Mouse (Mus musculus) embryonic facial prominence, embryonic 15.5 days (tissue): ENCODE measurements around the gene Rps13. TPM values are rescaled to one million over a fixed set of nuclear protein-coding genes. Genes with fewer than 3 reads are reported as not detected.
A peak's percentile ranks its signal among the peaks of the same experiment; 100 is the strongest.

Experiments used
- ATAC-seq: fragments of 200-750 bp; cut with Nextera tagmentation; 2 replicates; pipeline ENCODE4 v1.8.0; 2017; ENCODE audit warnings: low read depth, moderate TSS enrichment; ENCODE audit not compliant: insufficient number of reproducible peaks, low FRiP score, low TSS enrichment
- H3K27ac ChIP-seq: fragments of 300-500 bp; sonication (generic); replicated peaks from 2 replicates; pipeline ENCODE4 v1.5.1; 2015; ENCODE audit warnings: mild to moderate bottlenecking, inconsistent platforms
- H3K27me3 ChIP-seq: fragments of 300-500 bp; sonication (generic); 2 replicates; pipeline ENCODE4 v1.6.1; 2015; ENCODE audit warnings: inconsistent platforms
- H3K36me3 ChIP-seq: fragments of 300-500 bp; sonication (generic); 2 replicates; pipeline ENCODE4 v1.6.1; 2015; ENCODE audit warnings: mild to moderate bottlenecking, inconsistent platforms
- H3K4me1 ChIP-seq: fragments of 300-500 bp; sonication (generic); 2 replicates; pipeline ENCODE4 v1.6.1; 2015; ENCODE audit warnings: inconsistent platforms
- H3K4me2 ChIP-seq: fragments of 300-500 bp; sonication (generic); replicated peaks from 2 replicates; pipeline ENCODE4 v1.6.1; 2015; ENCODE audit warnings: mild to moderate bottlenecking, inconsistent platforms
- H3K4me3 ChIP-seq: fragments of 300-500 bp; sonication (generic); replicated peaks from 2 replicates; pipeline ENCODE4 v1.5.1; 2015; ENCODE audit warnings: mild to moderate bottlenecking, inconsistent platforms
- H3K9ac ChIP-seq: fragments of 300-500 bp; sonication (generic); 2 replicates; pipeline ENCODE4 v1.6.1; 2015; ENCODE audit warnings: inconsistent platforms
- H3K9me3 ChIP-seq: fragments of 300-500 bp; sonication (generic); replicated peaks from 2 replicates; pipeline ENCODE4 v1.6.1; 2016; ENCODE audit warnings: inconsistent platforms
- WGBS: fragments of 180-500 bp; shearing (Covaris S2); methylation state at CpG from one replicate; pipeline ENCODE4 v1.1.7; 2015; 5-methylcytosine and 5-hydroxymethylcytosine counted together
- polyA plus RNA-seq: library from polyadenylated mRNA; unstranded; fragments of >200 nt; fragmentation: Nextera tagmentation; extraction: Ambion mirVana; gene quantifications from 2 replicates; pipeline ENCODE4 v1.2.1, GENCODE M21; 2015

Rps13 gene
- polyA plus RNA-seq, 1 experiment from 2014 or later, result 834 TPM

GRCm38 (mm10) chr7:116309456-116309855 lies 24.5 kb downstream of the Rps13 start:
- H3K9ac ChIP-seq, result no peak overlapping the region
- no peaks in the 10 kb centered on the region for H3K9me3 ChIP-seq
- H3K27me3 ChIP-seq, result peaks cover 18% of the 10 kb centered on the region
- H3K4me2 ChIP-seq, result 0 out of 2 replicates have a peak overlapping the region, but pooled peaks have one; percentile 19
- 16% methylated on average over 9 of the region's 9 CpGs for WGBS
- H3K36me3 ChIP-seq, result no peaks in the 10 kb centered on the region
- H3K4me1 ChIP-seq, result peaks cover 31% of the 10 kb centered on the region
- ATAC-seq, result no peak
- 0 out of 2 replicates have a peak overlapping the region, but pooled peaks have one; percentile 11 for H3K4me3 ChIP-seq
- no peak overlapping the region for H3K27ac ChIP-seq

- Histone ChIP-seq H3K9me3 (no peaks in the 10 kb centered on the region), H3K4me3 (peak overlapping the region; percentile 66), H3K4me2 (peak overlapping the region; percentile 100), H3K27me3 (peaks cover 18% of the 10 kb centered on the region), H3K9ac (no peak overlapping the region), H3K27ac (peak overlapping the region; percentile 65), H3K36me3 (no peaks in the 10 kb centered on the region), H3K4me1 (peaks cover 31% of the 10 kb centered on the region)
- 0 out of 2 replicates have a peak, but pooled peaks have one; percentile 20 for ATAC-seq
- WGBS, result 4% methylated on average over 16 of the region's 16 CpGs
These were observed 25.4 kb downstream of the Rps13 start for GRCm38 (mm10) chr7:116308632-116308991.

- peak; percentile 75 for ATAC-seq
- Histone ChIP-seq H3K36me3 (no peaks in the 10 kb centered on the region), H3K9me3 (no peaks in the 10 kb centered on the region), H3K4me2 (peak within 1 kb of the TSS; percentile 100), H3K4me3 (peak within 1 kb of the TSS; percentile 66), H3K27me3 (peaks cover 18% of the 10 kb centered on the region), H3K27ac (peak within 1 kb of the TSS; percentile 65), H3K9ac (peak within 1 kb of the TSS; percentile 9), H3K4me1 (peaks cover 31% of the 10 kb centered on the region)
- under 1% methylated on average over 64 of the region's 65 CpGs for WGBS
These were observed 25.9 kb downstream of the Rps13 start, which contains the start of gene Plekha7 for GRCm38 (mm10) chr7:116307871-116308631. Gene Plekha7 (minus strand): TSS chr7:116308376.

DNA sequence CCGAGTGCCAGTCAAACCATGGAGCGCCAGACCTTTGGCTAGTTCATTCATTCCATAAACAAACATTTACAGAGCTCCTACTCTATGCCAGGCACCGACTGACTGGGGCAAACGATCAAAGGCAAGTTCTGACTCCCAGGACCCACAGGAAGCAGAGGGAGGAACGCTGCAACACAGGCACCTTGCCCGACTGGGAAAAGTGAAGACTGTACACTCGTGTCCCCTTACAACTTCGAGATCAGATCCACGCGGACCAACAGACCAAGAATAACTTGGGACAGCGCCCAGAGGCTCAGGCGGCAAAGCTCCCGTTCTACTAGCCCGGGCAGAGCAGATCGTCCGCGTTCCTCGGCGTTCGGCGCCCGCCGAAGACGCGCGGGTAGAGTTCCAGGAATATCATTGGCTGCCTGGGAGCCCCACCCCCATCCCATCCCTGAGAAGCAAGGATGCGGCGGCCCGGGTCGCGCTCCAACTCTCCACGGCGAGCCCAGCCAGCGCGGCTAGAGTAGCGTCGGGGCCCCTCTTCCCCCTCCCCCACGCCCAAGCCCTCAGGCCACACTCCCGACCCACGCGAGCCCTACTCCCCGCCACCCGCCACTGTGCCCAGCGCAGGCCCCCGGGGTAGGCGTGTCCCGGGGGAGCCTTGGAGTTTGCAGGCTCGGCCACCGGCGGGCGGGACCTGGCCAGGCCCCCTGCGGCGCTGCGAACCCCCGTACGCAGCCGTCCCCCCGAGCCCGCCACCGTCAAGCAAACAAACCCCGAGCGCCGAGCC lies 26.7 kb downstream of the Rps13 start:
- peak overlapping the region; percentile 66 for H3K4me3 ChIP-seq
- H3K9ac ChIP-seq, result peak overlapping the region; percentile 9; the same call in 1 of the 2 replicates
- H3K4me2 ChIP-seq, result peak overlapping the region; percentile 100
- peaks cover 18% of the 10 kb centered on the region for H3K27me3 ChIP-seq
- H3K4me1 ChIP-seq, result peaks cover 31% of the 10 kb centered on the region
- H3K9me3 ChIP-seq, result no peaks in the 10 kb centered on the region
- under 1% methylated on average over 48 of the region's 63 CpGs for WGBS
- H3K36me3 ChIP-seq, result no peaks in the 10 kb centered on the region
- peak; percentile 69; the same call in 1 of the 2 replicates for ATAC-seq
- H3K27ac ChIP-seq, result peak overlapping the region; percentile 65

DNA sequence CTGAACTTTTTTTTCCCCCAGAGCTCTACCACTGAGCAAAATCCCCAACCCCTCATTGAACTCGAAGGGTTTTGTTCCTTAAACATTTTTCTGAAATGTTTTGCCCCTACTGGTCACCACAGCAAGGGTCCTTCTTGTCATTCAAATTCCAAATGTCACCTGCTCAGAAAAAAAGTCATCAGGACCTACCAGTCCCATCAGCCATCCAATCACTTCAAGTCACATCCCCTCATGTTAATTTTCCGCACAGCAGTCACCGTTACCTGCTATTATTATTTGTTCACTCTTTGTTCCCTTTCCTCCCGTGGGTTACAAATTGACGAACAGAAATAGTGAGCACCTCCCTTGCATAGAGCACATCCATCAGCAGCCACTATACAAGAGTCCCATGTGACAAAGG lies 27.4 kb downstream of the Rps13 start:
- Histone ChIP-seq H3K4me3 (peak overlapping the region; percentile 66), H3K36me3 (no peaks in the 10 kb centered on the region), H3K27ac (no peak overlapping the region), H3K4me2 (peak overlapping the region; percentile 100), H3K27me3 (peaks cover 18% of the 10 kb centered on the region), H3K9me3 (no peaks in the 10 kb centered on the region), H3K4me1 (peaks cover 31% of the 10 kb centered on the region), H3K9ac (no peak overlapping the region)
- ATAC-seq, result no peak
- WGBS, result 15% methylated on average over 5 of the region's 5 CpGs

DNA sequence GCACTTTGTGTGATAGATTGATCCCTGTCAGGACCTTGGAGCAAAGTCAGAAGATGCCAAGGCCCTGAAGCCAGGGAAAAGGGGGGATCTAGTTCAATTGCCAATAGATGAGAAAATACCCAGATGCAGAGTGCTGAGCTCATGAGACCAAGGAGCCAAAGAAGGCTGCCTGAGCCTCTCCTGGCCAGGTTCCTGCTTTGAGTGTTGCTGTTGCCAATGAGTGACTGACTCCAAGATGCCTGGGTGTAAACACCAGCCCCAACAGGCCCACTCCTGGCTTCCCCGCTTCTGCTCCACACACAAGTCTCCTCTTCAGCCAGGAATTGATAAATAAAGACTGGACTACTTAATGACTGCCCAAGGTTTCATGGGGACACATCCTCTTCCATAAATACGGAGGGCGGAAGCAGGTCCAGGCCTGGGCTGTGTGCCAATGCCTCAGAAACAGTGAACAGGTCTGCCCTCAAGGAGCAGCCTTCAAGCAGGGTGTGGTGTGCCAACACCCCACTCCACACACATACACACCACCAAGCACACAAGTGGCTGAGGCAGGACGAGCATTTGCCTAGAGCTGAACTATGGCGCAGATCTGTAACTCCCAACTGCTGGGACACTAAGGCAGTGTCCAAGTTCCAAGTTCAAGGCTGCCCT lies 32.2 kb downstream of the Rps13 start:
- Histone ChIP-seq H3K27ac (no peak overlapping the region), H3K9me3 (no peaks in the 10 kb centered on the region), H3K27me3 (peaks cover 11% of the 10 kb centered on the region), H3K4me3 (no peak overlapping the region), H3K4me2 (no peak overlapping the region), H3K36me3 (no peaks in the 10 kb centered on the region), H3K4me1 (peaks cover 6% of the 10 kb centered on the region; the same call in 1 of the 2 replicates), H3K9ac (no peak overlapping the region)
- 82% methylated on average over 5 of the region's 5 CpGs for WGBS
- no peak for ATAC-seq

GRCm38 (mm10) chr7:116301144-116301543 lies 32.9 kb downstream of the Rps13 start:
- Histone ChIP-seq H3K4me1 (no peaks in the 10 kb centered on the region), H3K4me2 (no peak overlapping the region), H3K9me3 (no peaks in the 10 kb centered on the region), H3K4me3 (no peak overlapping the region), H3K36me3 (no peaks in the 10 kb centered on the region), H3K27ac (no peak overlapping the region), H3K27me3 (peaks cover 5% of the 10 kb centered on the region; the same call in 1 of the 2 replicates), H3K9ac (no peak overlapping the region)
- WGBS, result 75% methylated on average over 4 of the region's 4 CpGs
- ATAC-seq, result no peak

- 87% methylated on average over 2 of the region's 2 CpGs for WGBS
- Histone ChIP-seq H3K36me3 (no peaks in the 10 kb centered on the region), H3K9ac (no peak overlapping the region), H3K27ac (no peak overlapping the region), H3K4me2 (no peak overlapping the region), H3K4me1 (peaks cover 5% of the 10 kb centered on the region; the same call in 1 of the 2 replicates), H3K9me3 (no peaks in the 10 kb centered on the region), H3K27me3 (no peaks in the 10 kb centered on the region), H3K4me3 (no peak overlapping the region)
- no peak for ATAC-seq
These were observed 35.1 kb downstream of the Rps13 start for GRCm38 (mm10) chr7:116298851-116299250.

- ATAC-seq, result no peak
- Histone ChIP-seq H3K27me3 (no peaks in the 10 kb centered on the region), H3K4me3 (no peak overlapping the region), H3K36me3 (no peaks in the 10 kb centered on the region), H3K4me2 (no peak overlapping the region), H3K9ac (no peak overlapping the region), H3K27ac (no peak overlapping the region), H3K9me3 (no peaks in the 10 kb centered on the region), H3K4me1 (peaks cover 5% of the 10 kb centered on the region; the same call in 1 of the 2 replicates)
- WGBS, result 74% methylated on average over 10 of the region's 10 CpGs
These were observed 35.6 kb downstream of the Rps13 start for GRCm38 (mm10) chr7:116298389-116298788.

DNA sequence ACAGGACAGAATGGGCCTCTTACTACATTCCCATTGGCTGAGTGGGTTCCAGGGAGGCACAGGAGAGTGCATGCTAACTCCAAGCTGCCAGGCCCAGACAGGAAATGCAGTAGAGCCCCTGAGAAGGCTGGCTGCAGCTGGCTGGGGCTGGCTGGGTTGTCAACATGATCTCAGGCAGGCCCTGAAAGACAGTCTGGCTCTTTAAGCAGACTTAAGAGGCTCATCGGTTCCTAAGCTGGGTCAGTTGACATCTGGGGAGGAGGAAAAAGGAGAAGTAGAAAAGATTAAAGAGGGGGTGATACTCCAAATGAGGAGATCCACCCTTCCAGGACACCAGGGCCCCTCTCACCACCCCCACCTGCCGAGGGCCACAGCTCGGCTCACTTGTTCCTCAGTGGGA lies 39.0 kb downstream of the Rps13 start:
- Histone ChIP-seq H3K4me2 (no peak overlapping the region), H3K4me1 (peaks cover 13% of the 10 kb centered on the region; the same call in 1 of the 2 replicates), H3K4me3 (no peak overlapping the region), H3K9ac (no peak overlapping the region), H3K9me3 (no peaks in the 10 kb centered on the region), H3K36me3 (no peaks in the 10 kb centered on the region), H3K27ac (no peak overlapping the region), H3K27me3 (no peaks in the 10 kb centered on the region)
- WGBS, result 37% methylated on average over 3 of the region's 3 CpGs
- no peak for ATAC-seq

- no peak overlapping the region for H3K9ac ChIP-seq
- H3K4me3 ChIP-seq, result no peak overlapping the region
- H3K4me1 ChIP-seq, result peaks cover 19% of the 10 kb centered on the region; the same call in 1 of the 2 replicates
- no peaks in the 10 kb centered on the region for H3K9me3 ChIP-seq
- H3K36me3 ChIP-seq, result no peaks in the 10 kb centered on the region
- H3K27me3 ChIP-seq, result no peaks in the 10 kb centered on the region
- H3K27ac ChIP-seq, result no peak overlapping the region
- ATAC-seq, result no peak
- no peak overlapping the region for H3K4me2 ChIP-seq
- 43% methylated on average over 5 of the region's 5 CpGs for WGBS
These were observed 41.6 kb downstream of the Rps13 start for GRCm38 (mm10) chr7:116292377-116292776.
